In the genomic region with DNA sequence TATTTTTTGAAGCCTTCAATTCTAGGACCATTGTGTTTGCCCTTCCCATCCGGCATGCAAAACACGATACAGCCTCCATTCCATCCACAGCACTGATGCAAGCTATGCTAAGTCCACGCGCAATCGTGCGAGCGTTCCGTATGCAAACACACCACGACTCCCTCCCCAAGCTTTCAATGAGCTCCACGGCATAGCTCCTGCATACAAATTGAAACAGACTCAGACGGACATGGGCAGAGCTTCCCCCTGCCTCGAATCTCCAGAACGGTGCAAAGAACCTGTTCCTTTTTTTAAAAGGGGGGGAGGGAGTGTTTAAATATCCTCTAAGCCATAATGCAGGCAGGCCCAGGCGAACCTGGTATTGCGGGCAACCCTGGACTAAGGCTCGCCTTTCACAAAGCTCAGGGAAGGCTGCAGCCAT, we compare ENCODE assay signal across 8 mouse cellular contexts.
DNase-seq lines count a peak whose midpoint lies in the region; ATAC-seq and TF ChIP-seq lines count a peak whose summit lies in the region.

No protein-coding gene starts in this region.

- DNase-seq in cerebellum, adult 11 months, result no peak
- DNase-seq in ZHBTc4 (ENCODE audit: low read depth, low spot score), result peak; percentile 21
- peak; percentile 41 for DNase-seq in layer of hippocampus, adult 9-11 months
- DNase-seq in midbrain, postnatal 0 days (ENCODE audit: low spot score), result peak; percentile 71
- DNase-seq in adrenal gland, adult 8-10 months, result no peak
- no peak for DNase-seq in adrenal gland, postnatal 10 days

- peak overlapping the region; percentile 99 for H3K27ac ChIP-seq in forebrain, embryonic 12.5 days
- peak overlapping the region; percentile 99 for H3K27ac ChIP-seq in midbrain, postnatal 0 days (ENCODE audit: low read depth, low read length)

- peak overlapping the region; percentile 85 for H3K4me2 ChIP-seq in forebrain, embryonic 12.5 days
- H3K4me2 ChIP-seq in midbrain, postnatal 0 days (ENCODE audit: low read depth, low read length, poor library complexity, severe bottlenecking), result peak overlapping the region; percentile 92

- H3K9ac ChIP-seq in forebrain, embryonic 12.5 days, result peak overlapping the region; percentile 100
- H3K9ac ChIP-seq in midbrain, postnatal 0 days (replicated peaks; ENCODE audit: low read length, poor library complexity, severe bottlenecking), result peak overlapping the region; percentile 95

- no peaks in the 10 kb centered on the region for H3K36me3 ChIP-seq in forebrain, embryonic 12.5 days (replicated peaks)
- H3K36me3 ChIP-seq in midbrain, postnatal 0 days (ENCODE audit: insufficient read depth, low read length), result no peaks in the 10 kb centered on the region

- peak; percentile 18; the same call in 1 of the 2 replicates for ATAC-seq in cerebellum, adult (ENCODE audit: insufficient number of reproducible peaks, low FRiP score, low TSS enrichment)
- peak; percentile 18 for ATAC-seq in forebrain, embryonic 12.5 days (ENCODE audit: low FRiP score)
- peak; percentile 28; the same call in 1 of the 2 replicates for ATAC-seq in midbrain, postnatal 0 days (ENCODE audit: low FRiP score)

- under 1% methylated on average over 16 of the region's 16 CpGs for WGBS in forebrain, embryonic 12.5 days
- under 1% methylated on average over 16 of the region's 16 CpGs for WGBS in midbrain, postnatal 0 days

- peak overlapping the region; percentile 98 for H3K4me3 ChIP-seq in forebrain, embryonic 12.5 days (replicated peaks)
- peak overlapping the region; percentile 77 for H3K4me3 ChIP-seq in midbrain, postnatal 0 days (ENCODE audit: low read depth, low read length)

- no peak for TF ChIP-seq CTCF in midbrain, postnatal 0 days (IDR thresholded peaks at IDR 0.05)

- H3K9me3 ChIP-seq in forebrain, embryonic 12.5 days, result no peaks in the 10 kb centered on the region
- H3K9me3 ChIP-seq in midbrain, postnatal 0 days (ENCODE audit: low read length), result no peaks in the 10 kb centered on the region

- H3K27me3 ChIP-seq in forebrain, embryonic 12.5 days, result no peaks in the 10 kb centered on the region
- H3K27me3 ChIP-seq in midbrain, postnatal 0 days (ENCODE audit: insufficient read depth, low read length), result no peaks in the 10 kb centered on the region

- H3K4me1 ChIP-seq in forebrain, embryonic 12.5 days, result peaks cover 51% of the 10 kb centered on the region
- H3K4me1 ChIP-seq in midbrain, postnatal 0 days (ENCODE audit: insufficient read depth, low read length), result peaks cover 23% of the 10 kb centered on the region; the same call in 1 of the 2 replicates

Comparison
In these comparisons a context has a peak if more than half of its experiments do, and no peak if none do; other contexts are left out.
1. DNase-seq: peak in ZHBTc4 (single experiment), layer of hippocampus, adult 9-11 months (single experiment) and midbrain, postnatal 0 days (single experiment); none in cerebellum, adult 11 months (single experiment), adrenal gland, adult 8-10 months (single experiment) and adrenal gland, postnatal 10 days (single experiment).
2. Peak in every context shown above with its lines, with median percentiles within 50 percentile points of each other: ATAC-seq.